Comparison of ENCODE assay signal across 38 mouse cellular contexts in the genomic region with DNA sequence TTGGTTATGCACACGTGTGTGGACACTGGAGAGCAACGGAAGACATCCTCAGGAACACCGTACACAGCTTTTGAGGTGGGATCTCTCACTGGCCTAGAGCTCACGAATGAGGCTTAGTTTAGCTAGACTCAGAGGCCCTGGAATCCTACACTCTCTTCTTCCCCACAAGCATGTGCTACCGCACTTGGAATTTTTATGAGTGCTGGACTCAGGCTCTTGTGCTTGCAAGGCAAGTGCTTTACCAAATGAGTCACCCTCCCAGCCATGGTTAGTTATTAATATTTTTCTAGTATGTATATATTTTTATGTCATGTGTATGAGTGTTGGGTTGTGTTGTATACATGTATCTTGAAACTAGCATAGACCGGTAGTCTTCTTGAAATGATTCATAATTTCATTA. TPM values are rescaled to one million over a fixed set of nuclear protein-coding genes. Genes with fewer than 3 reads are reported as not detected.
DNase-seq lines count a peak whose midpoint lies in the region; ATAC-seq and TF ChIP-seq lines count a peak whose summit lies in the region.
"Had no signal": no experiment of that assay in that cellular context is flagged by ENCODE, and none has a peak within 500 bp of the region (broad histone marks: within the 10 kb centered on the region; RNA-seq: fewer than 3 reads in every experiment).

No protein-coding gene starts in this region.

- in situ Hi-C loops in Patski (cut with MboI; ENCODE audit: low pct_unique_long_range_greater_than_20kb), result no loop called here

- no peaks in the 10 kb centered on the region for H3K9me3 ChIP-seq in hindbrain, embryonic 10.5 days
- H3K9me3 ChIP-seq in midbrain, embryonic 10.5 days (replicated peaks), result no peaks in the 10 kb centered on the region
- H3K9me3 ChIP-seq: forebrain, embryonic 15.5 days; heart, embryonic 13.5 days; hindbrain, embryonic 12.5 days; limb, embryonic 12.5 days; liver, embryonic 15.5 days; neural tube, embryonic 13.5 days had no signal

- peak; percentile 83 for ATAC-seq in Patski
- ATAC-seq: forebrain, embryonic 15.5 days; hindbrain, postnatal 0 days; midbrain, embryonic 16.5 days had no signal

- 65% methylated on average over 6 of the region's 6 CpGs for WGBS in lung, adult 2 months
- WGBS in hindbrain, embryonic 10.5 days, result 94% methylated on average over 6 of the region's 6 CpGs
- WGBS in midbrain, embryonic 10.5 days, result 91% methylated on average over 6 of the region's 6 CpGs

- no peaks in the 10 kb centered on the region; the same call in none of the 2 replicates for H3K4me1 ChIP-seq in lung, adult 2 months (ENCODE audit: control insufficient read depth, insufficient read depth, low read length)
- H3K4me1 ChIP-seq in hindbrain, embryonic 10.5 days (replicated peaks), result no peaks in the 10 kb centered on the region
- H3K4me1 ChIP-seq in midbrain, embryonic 10.5 days, result no peaks in the 10 kb centered on the region
- H3K4me1 ChIP-seq: forebrain, embryonic 15.5 days; heart, embryonic 13.5 days; hindbrain, embryonic 12.5 days; limb, embryonic 12.5 days; liver, embryonic 15.5 days; neural tube, embryonic 13.5 days had no signal

- H3K4me3 ChIP-seq in lung, adult 2 months (replicated peaks; ENCODE audit: extremely low read depth, low read depth, low read length), result no peak overlapping the region
- no peak overlapping the region for H3K4me3 ChIP-seq in hindbrain, embryonic 10.5 days
- H3K4me3 ChIP-seq in midbrain, embryonic 10.5 days, result no peak overlapping the region
- H3K4me3 ChIP-seq: forebrain, embryonic 15.5 days; heart, adult 2 months; heart, embryonic 13.5 days; hindbrain, embryonic 12.5 days; left cerebral cortex, adult 2 months; limb, embryonic 12.5 days; liver, embryonic 15.5 days; neural tube, embryonic 13.5 days had no signal

- TF ChIP-seq CTCF in Patski (IDR thresholded peaks at IDR 0.05), result no peak
- no peak for TF ChIP-seq CTCF in lung, adult 2 months (IDR thresholded peaks at IDR 0.05; ENCODE audit: insufficient read depth, low read length)

- DNase-seq in 3134 (ENCODE audit: extremely low read depth, insufficient read length, low spot score) (peak; percentile 44), Patski (ENCODE audit: low read depth, low spot score) (peak; percentile 54)
- DNase-seq in lung, adult 2 months, result peak; percentile 38
- DNase-seq in lung, postnatal 10 days, result peak; percentile 20
- DNase-seq in layer of hippocampus, adult 8-10 months (ENCODE audit: low spot score in 2 of 2), result no peak
- DNase-seq in hindbrain, embryonic 10.5 days (ENCODE audit: low spot score), result no peak
- no peak for DNase-seq in midbrain, embryonic 10.5 days (ENCODE audit: low spot score)
- DNase-seq in right cerebral cortex, postnatal 25 days, result no peak
- DNase-seq: adrenal gland, postnatal 10 days; cerebellum, adult 9-10 months; cerebellum, postnatal 36 days; gastrocnemius, postnatal 36 days; heart, adult 2 months; heart, postnatal 14 days; kidney, adult 11 months; kidney, postnatal 14 days; thymus, adult 18-20 months; thymus, postnatal 36 days had no signal

- no peaks in the 10 kb centered on the region for H3K27me3 ChIP-seq in Patski
- no peaks in the 10 kb centered on the region for H3K27me3 ChIP-seq in hindbrain, embryonic 10.5 days (ENCODE audit: insufficient read depth, poor library complexity, severe bottlenecking)
- H3K27me3 ChIP-seq in midbrain, embryonic 10.5 days (ENCODE audit: low read depth, poor library complexity, severe bottlenecking), result no peaks in the 10 kb centered on the region
- H3K27me3 ChIP-seq: forebrain, embryonic 15.5 days; heart, embryonic 13.5 days; hindbrain, embryonic 12.5 days; limb, embryonic 12.5 days; liver, embryonic 15.5 days; neural tube, embryonic 13.5 days had no signal

- CTCF ChIA-PET in Patski (lab: Charles Lee), result no interaction called here

- H3K36me3 ChIP-seq in hindbrain, embryonic 10.5 days, result no peaks in the 10 kb centered on the region
- no peaks in the 10 kb centered on the region for H3K36me3 ChIP-seq in midbrain, embryonic 10.5 days
- H3K36me3 ChIP-seq: forebrain, embryonic 15.5 days; heart, embryonic 13.5 days; hindbrain, embryonic 12.5 days; limb, embryonic 12.5 days; liver, embryonic 15.5 days; neural tube, embryonic 13.5 days had no signal

- no peak overlapping the region for H3K27ac ChIP-seq in hindbrain, embryonic 10.5 days
- no peak overlapping the region for H3K27ac ChIP-seq in midbrain, embryonic 10.5 days (replicated peaks)
- H3K27ac ChIP-seq: forebrain, embryonic 15.5 days; heart, adult 2 months; heart, embryonic 13.5 days; hindbrain, embryonic 12.5 days; hindbrain, postnatal 0 days; left cerebral cortex, adult 2 months; limb, embryonic 12.5 days; liver, embryonic 15.5 days; neural tube, embryonic 13.5 days; stomach, postnatal 0 days had no signal

- POLR2A ChIA-PET in Patski (lab: Charles Lee), result no interaction called here

- no peak for TF ChIP-seq POLR2A in lung, adult 2 months (IDR thresholded peaks at IDR 0.05; ENCODE audit: borderline replicate concordance, extremely low read depth, low read depth, low read length)

RNA-seq across cellular contexts. Expression of gene Krt23, which starts 21.0 kb away (rescaled TPM):
- polyA plus RNA-seq in Patski (2021), result 0.09 TPM
- polyA plus RNA-seq in lung, adult 2 months (2012; rRNA removed), result 20.2 and 26.1 TPM in 2 replicates
- total RNA-seq in layer of hippocampus, adult 8-10 months (2022), result not detected
- 0.24 TPM in 1 of 2 replicates, not detected in the other for polyA plus RNA-seq in hindbrain, embryonic 10.5 days (2016; fragmentation: Nextera tagmentation; extraction: Ambion mirVana)
- polyA plus RNA-seq in midbrain, embryonic 10.5 days (2016; fragmentation: Nextera tagmentation; extraction: Ambion mirVana), result not detected in 2 replicates
- total RNA-seq: gastrocnemius, adult 18-20 months; gastrocnemius, postnatal 36 days; heart, adult 2 months; heart, postnatal 14 days; hindbrain, postnatal 0 days; layer of hippocampus, postnatal 10 days; left cerebral cortex, adult 2 months; left cerebral cortex, postnatal 25 days; megakaryocyte progenitor cell, adult 5-6 weeks had no signal
- polyA plus RNA-seq: embryonic facial prominence, embryonic 11.5 days; frontal cortex, adult 2 months; midbrain, embryonic 11.5 days; neural tube, embryonic 13.5 days had no signal

RNA-seq across cellular contexts. Expression of gene Krt20, which starts 34.0 kb away (rescaled TPM):
- not detected for polyA plus RNA-seq in Patski (2021)
- 0.72 TPM in 1 of 2 replicates, not detected in the other for polyA plus RNA-seq in lung, adult 2 months (2012; rRNA removed)
- total RNA-seq in layer of hippocampus, adult 8-10 months (2022), result not detected
- 0.35 and 1.6 TPM in 2 replicates for polyA plus RNA-seq in hindbrain, embryonic 10.5 days (2016; fragmentation: Nextera tagmentation; extraction: Ambion mirVana)
- polyA plus RNA-seq in midbrain, embryonic 10.5 days (2016; fragmentation: Nextera tagmentation; extraction: Ambion mirVana), result 0.65 and 0.68 TPM in 2 replicates
- total RNA-seq: heart, adult 2 months; hindbrain, postnatal 0 days; layer of hippocampus, postnatal 10 days; left cerebral cortex, adult 2 months; left cerebral cortex, postnatal 25 days; megakaryocyte progenitor cell, adult 5-6 weeks had no signal
- polyA plus RNA-seq: forebrain, embryonic 15.5 days had no signal

RNA-seq across cellular contexts. Expression of gene Krt39, which starts 49.2 kb away (rescaled TPM):
- 0.08 TPM for polyA plus RNA-seq in Patski (2021)
- polyA plus RNA-seq in lung, adult 2 months (2012; rRNA removed), result not detected in 2 replicates
- total RNA-seq in layer of hippocampus, adult 8-10 months (2022), result not detected
- polyA plus RNA-seq in hindbrain, embryonic 10.5 days (2016; fragmentation: Nextera tagmentation; extraction: Ambion mirVana), result not detected in 2 replicates
- polyA plus RNA-seq in midbrain, embryonic 10.5 days (2016; fragmentation: Nextera tagmentation; extraction: Ambion mirVana), result not detected in 2 replicates
- total RNA-seq: adrenal gland, postnatal 10 days; gastrocnemius, adult 18-20 months; gastrocnemius, postnatal 36 days; heart, adult 2 months; heart, postnatal 14 days; hindbrain, postnatal 0 days; layer of hippocampus, postnatal 10 days; left cerebral cortex, adult 2 months; left cerebral cortex, postnatal 25 days; liver, adult 2 months; megakaryocyte progenitor cell, adult 5-6 weeks had no signal
- polyA plus RNA-seq: embryonic facial prominence, embryonic 11.5 days; forebrain, embryonic 15.5 days; frontal cortex, adult 2 months; heart, adult 2 months; heart, embryonic 13.5 days; hindbrain, embryonic 12.5 days; hindbrain, postnatal 0 days; limb, embryonic 12.5 days; liver, adult 2 months; liver, embryonic 15.5 days; midbrain, embryonic 11.5 days; midbrain, embryonic 16.5 days; neural tube, embryonic 13.5 days; spleen, adult 2 months had no signal

RNA-seq across cellular contexts. Expression of gene Krt12, which starts 49.9 kb away (rescaled TPM):
- polyA plus RNA-seq in Patski (2021), result not detected
- polyA plus RNA-seq in lung, adult 2 months (2012; rRNA removed), result 0.06 TPM in 1 of 2 replicates, not detected in the other
- total RNA-seq in layer of hippocampus, adult 8-10 months (2022), result 1 to 10 TPM in 3 of 4 experiments, under 1 TPM in 1; 0.85 to 1.7 (median 1.5) TPM
- polyA plus RNA-seq in hindbrain, embryonic 10.5 days (2016; fragmentation: Nextera tagmentation; extraction: Ambion mirVana), result 0.09 TPM in 1 of 2 replicates, not detected in the other
- polyA plus RNA-seq in midbrain, embryonic 10.5 days (2016; fragmentation: Nextera tagmentation; extraction: Ambion mirVana), result not detected in 2 replicates
- total RNA-seq: adrenal gland, postnatal 10 days; gastrocnemius, adult 18-20 months; gastrocnemius, postnatal 36 days; heart, adult 2 months; heart, postnatal 14 days; liver, adult 2 months; megakaryocyte progenitor cell, adult 5-6 weeks had no signal
- polyA plus RNA-seq: embryonic facial prominence, embryonic 11.5 days; heart, adult 2 months; heart, embryonic 13.5 days; kidney, embryonic 14.5 days; limb, embryonic 12.5 days; liver, adult 2 months; liver, embryonic 15.5 days; midbrain, embryonic 11.5 days had no signal

Comparison
In these comparisons a context has a peak if more than half of its experiments do, and no peak if none do; other contexts are left out.
1. DNase-seq: peak in 3134 (single experiment), Patski (single experiment), lung, adult 2 months (single experiment) and lung, postnatal 10 days (single experiment); none in layer of hippocampus, adult 8-10 months (0 of 2), hindbrain, embryonic 10.5 days (single experiment), midbrain, embryonic 10.5 days (single experiment) and right cerebral cortex, postnatal 25 days (single experiment).
2. RNA of gene Krt23, which starts 21.0 kb away (polyA plus RNA-seq): 20.2 to 26.1 TPM in lung, adult 2 months; 0.09 TPM in Patski (single experiment), 0.24 TPM in hindbrain, embryonic 10.5 days and not detected in midbrain, embryonic 10.5 days; every median in the first group is over 10 times any median in the second.